Mouse (Mus musculus) midbrain, embryonic 13.5 days (tissue): ENCODE measurements around the gene Vmn2r67. TPM values are rescaled to one million over a fixed set of nuclear protein-coding genes. Genes with fewer than 3 reads are reported as not detected.
"Not testable (repeated sequence)": the region's sequence is repeated elsewhere in the genome, so short reads cannot be mapped to it uniquely, and the experiment has no call there.

Source experiments
- ATAC-seq: fragments of 200-750 bp; cut with Nextera tagmentation; 2 replicates; pipeline ENCODE4 v1.8.0; 2017; ENCODE audit warnings: mild to moderate bottlenecking, moderate TSS enrichment, moderate library complexity
- H3K27ac ChIP-seq: fragments of 300-500 bp; sonication (generic); 2 replicates; pipeline ENCODE4 v1.5.1; 2015; ENCODE audit warnings: inconsistent platforms, mild to moderate bottlenecking, moderate library complexity
- H3K27me3 ChIP-seq: fragments of 300-500 bp; sonication (generic); 2 replicates; pipeline ENCODE4 v1.6.1; 2015; ENCODE audit warnings: mild to moderate bottlenecking, inconsistent platforms
- H3K36me3 ChIP-seq: fragments of 300-500 bp; sonication (generic); 2 replicates; pipeline ENCODE4 v1.6.1; 2015; ENCODE audit warnings: mild to moderate bottlenecking, inconsistent platforms
- H3K4me1 ChIP-seq: fragments of 300-500 bp; sonication (generic); replicated peaks from 2 replicates; pipeline ENCODE4 v1.6.1; 2015; ENCODE audit warnings: inconsistent platforms
- H3K4me2 ChIP-seq: fragments of 300-500 bp; sonication (generic); replicated peaks from 2 replicates; pipeline ENCODE4 v1.6.1; 2015; ENCODE audit warnings: moderate library complexity, mild to moderate bottlenecking, inconsistent platforms
- H3K4me3 ChIP-seq: fragments of 300-500 bp; sonication (generic); replicated peaks from 2 replicates; pipeline ENCODE4 v1.5.1; 2015; ENCODE audit warnings: mild to moderate bottlenecking, inconsistent platforms
- H3K9ac ChIP-seq: fragments of 300-500 bp; sonication (generic); replicated peaks from 2 replicates; pipeline ENCODE4 v1.6.1; 2015; ENCODE audit warnings: mild to moderate bottlenecking, inconsistent platforms
- H3K9me3 ChIP-seq: fragments of 300-500 bp; sonication (generic); 2 replicates; pipeline ENCODE4 v1.6.1; 2016; ENCODE audit warnings: mild to moderate bottlenecking, inconsistent platforms
- WGBS: fragments of 180-500 bp; shearing (Covaris S2); methylation state at CpG from one replicate; pipeline ENCODE4 v1.1.7; 2015; 5-methylcytosine and 5-hydroxymethylcytosine counted together
- polyA plus RNA-seq: library from polyadenylated mRNA; unstranded; fragments of >200 nt; fragmentation: Nextera tagmentation; extraction: Ambion mirVana; gene quantifications from 2 replicates; pipeline ENCODE4 v1.2.1, GENCODE M21; 2015

Vmn2r67 gene
- polyA plus RNA-seq = not detected in 2 replicates

DNA sequence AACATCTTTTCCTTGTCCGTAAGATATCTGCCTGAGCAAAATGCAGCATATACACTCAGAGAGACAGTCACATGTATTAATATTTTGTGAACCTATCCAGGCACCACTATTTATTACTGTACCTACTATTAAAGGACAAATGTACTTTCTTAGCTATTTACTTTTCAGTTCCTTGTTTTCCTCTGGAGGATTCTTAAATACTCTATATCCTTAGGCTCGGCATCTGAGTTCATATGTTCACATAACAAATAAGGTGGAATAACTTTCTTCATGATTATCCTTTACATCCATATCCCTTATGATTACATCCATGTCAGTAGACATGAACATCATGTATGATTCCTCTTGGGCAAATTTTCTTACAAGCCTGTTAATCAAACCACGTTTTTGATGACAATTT is at the start of gene Vmn2r67:
Gene Vmn2r67 (minus strand): TSS at position 101 of the 400 bp plus-strand sequence.
- H3K27ac ChIP-seq = no peak within 1 kb of the TSS
- no peak within 1 kb of the TSS for H3K4me2 ChIP-seq
- H3K9me3 ChIP-seq = no peaks in the 10 kb centered on the region
- 84% methylated on average over 3 of the region's 3 CpGs for WGBS
- H3K4me3 ChIP-seq = no peak within 1 kb of the TSS
- no peaks in the 10 kb centered on the region for H3K27me3 ChIP-seq
- H3K4me1 ChIP-seq = no peaks in the 10 kb centered on the region
- H3K36me3 ChIP-seq = no peaks in the 10 kb centered on the region
- H3K9ac ChIP-seq = no peak within 1 kb of the TSS
- no peak for ATAC-seq

DNA sequence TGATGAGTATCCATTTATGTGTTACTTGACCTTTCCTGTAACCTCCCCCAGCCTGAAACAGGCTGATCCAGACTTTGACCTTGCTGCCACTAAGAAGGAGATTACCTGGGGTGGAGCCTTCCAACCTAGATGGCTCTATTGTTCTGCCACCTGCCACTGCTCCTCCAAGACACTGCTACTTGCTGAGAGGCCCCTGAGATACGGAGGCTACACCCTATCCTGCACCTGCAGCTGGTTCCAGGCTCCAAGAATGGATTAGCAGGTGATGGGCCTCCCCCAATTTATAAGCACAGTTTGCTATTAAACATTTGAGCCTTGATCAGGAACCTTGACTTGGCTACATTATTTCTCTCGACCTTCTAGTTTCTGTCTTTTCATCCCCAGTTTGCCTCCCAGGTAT is 51.3 kb downstream of the Vmn2r67 start:
- not testable (repeated sequence) for ATAC-seq, H3K9ac ChIP-seq, H3K4me1 ChIP-seq, H3K4me2 ChIP-seq, H3K27ac ChIP-seq, H3K4me3 ChIP-seq, H3K27me3 ChIP-seq, H3K36me3 ChIP-seq
- 47% methylated on average over 2 of the region's 2 CpGs for WGBS
- peaks cover 16% of the 10 kb centered on the region for H3K9me3 ChIP-seq

Other genes with a start within 250 kb of the Vmn2r67 start
- gene Vmn2r65, start 191.9 kb downstream of the Vmn2r67 start, polyA plus RNA-seq = not detected in 2 replicates
- gene Vmn2r66, start 143.7 kb downstream of the Vmn2r67 start, polyA plus RNA-seq = not detected in 2 replicates
- gene Vmn2r68, start 81.8 kb upstream of the Vmn2r67 start, polyA plus RNA-seq = not detected in 2 replicates